ENCODE assay signal across 20 mouse cellular contexts in genomic region chr4:107853836-107854235, GRCm38 (mm10).
"Had no signal": no experiment of that assay in that cellular context is flagged by ENCODE, and none has a peak within 500 bp of the region (broad histone marks: within the 10 kb centered on the region; RNA-seq: fewer than 3 reads in every experiment).

No protein-coding gene starts in this region.

- H3K9ac ChIP-seq: limb, embryonic 12.5 days; limb, embryonic 15.5 days; liver, embryonic 14.5 days; liver, postnatal 0 days; lung, embryonic 14.5 days; midbrain, embryonic 13.5 days had no signal

- H3K4me2 ChIP-seq: limb, embryonic 12.5 days; limb, embryonic 15.5 days; liver, embryonic 11.5 days; lung, embryonic 14.5 days; midbrain, embryonic 13.5 days had no signal

- H3K4me1 ChIP-seq: limb, embryonic 15.5 days; midbrain, embryonic 13.5 days had no signal

- H3K27me3 ChIP-seq: limb, embryonic 12.5 days; limb, embryonic 15.5 days; midbrain, embryonic 13.5 days had no signal

- H3K36me3 ChIP-seq: limb, embryonic 15.5 days had no signal

- H3K27ac ChIP-seq: hindbrain, postnatal 0 days; kidney, postnatal 0 days; limb, embryonic 12.5 days; limb, embryonic 15.5 days; liver, embryonic 14.5 days; macrophage; midbrain, embryonic 13.5 days; stomach, postnatal 0 days had no signal

- H3K9me3 ChIP-seq: limb, embryonic 12.5 days; limb, embryonic 15.5 days; midbrain, embryonic 13.5 days had no signal

- ATAC-seq: hindbrain, postnatal 0 days; inflammation-experienced regulatory T-cells, adult 6 months; intestine, embryonic 16.5 days; liver, postnatal 0 days; lung, postnatal 0 days; midbrain, embryonic 13.5 days had no signal

- H3K4me3 ChIP-seq: limb, embryonic 12.5 days; limb, embryonic 15.5 days; midbrain, embryonic 13.5 days had no signal

- DNase-seq: left cerebral cortex, postnatal 4 days; liver, postnatal 0 days; lung, embryonic 14.5 days; right cerebral cortex, adult 18-20 months; right cerebral cortex, postnatal 14 days; right cerebral cortex, postnatal 4 days; thymus, adult 2 months; thymus, postnatal 25 days had no signal
